13 mouse cellular contexts compared by ENCODE assay signal in genomic region chr1:149891057-149891456, GRCm38 (mm10).
"Had no signal": no experiment of that assay in that cellular context is flagged by ENCODE, and none has a peak within 500 bp of the region (broad histone marks: within the 10 kb centered on the region; RNA-seq: fewer than 3 reads in every experiment).

No protein-coding gene starts in this region.

- ATAC-seq: liver, postnatal 0 days; midbrain, embryonic 15.5 days had no signal

- H3K27ac ChIP-seq: limb, embryonic 12.5 days; liver, embryonic 13.5 days; lung, embryonic 15.5 days; macrophage; midbrain, embryonic 10.5 days; midbrain, embryonic 15.5 days had no signal

- H3K27me3 ChIP-seq: limb, embryonic 12.5 days; liver, embryonic 13.5 days; lung, embryonic 15.5 days; midbrain, embryonic 15.5 days had no signal

- H3K9me3 ChIP-seq: limb, embryonic 12.5 days; liver, embryonic 13.5 days; lung, embryonic 15.5 days; midbrain, embryonic 10.5 days; midbrain, embryonic 15.5 days had no signal

- DNase-seq: kidney, adult 8-10 months; kidney, postnatal 25 days; liver; liver, embryonic 13.5 days; liver, postnatal 0 days; lung, postnatal 14 days; thymus, adult 18-20 months; thymus, postnatal 14 days had no signal

- H3K36me3 ChIP-seq: limb, embryonic 12.5 days; liver, embryonic 13.5 days; lung, embryonic 15.5 days; midbrain, embryonic 10.5 days; midbrain, embryonic 15.5 days had no signal

- H3K4me1 ChIP-seq: liver, embryonic 13.5 days; lung, embryonic 15.5 days; midbrain, embryonic 10.5 days; midbrain, embryonic 15.5 days had no signal

- H3K9ac ChIP-seq: limb, embryonic 12.5 days; liver, embryonic 13.5 days; liver, postnatal 0 days; lung, embryonic 15.5 days; midbrain, embryonic 15.5 days had no signal

- H3K4me2 ChIP-seq: limb, embryonic 12.5 days; liver, embryonic 13.5 days; lung, embryonic 15.5 days; midbrain, embryonic 15.5 days had no signal

- H3K4me3 ChIP-seq: limb, embryonic 12.5 days; liver, embryonic 13.5 days; lung, embryonic 15.5 days; midbrain, embryonic 10.5 days; midbrain, embryonic 15.5 days had no signal
